Comparison of ENCODE assay signal across 35 mouse cellular contexts in the genomic region with DNA sequence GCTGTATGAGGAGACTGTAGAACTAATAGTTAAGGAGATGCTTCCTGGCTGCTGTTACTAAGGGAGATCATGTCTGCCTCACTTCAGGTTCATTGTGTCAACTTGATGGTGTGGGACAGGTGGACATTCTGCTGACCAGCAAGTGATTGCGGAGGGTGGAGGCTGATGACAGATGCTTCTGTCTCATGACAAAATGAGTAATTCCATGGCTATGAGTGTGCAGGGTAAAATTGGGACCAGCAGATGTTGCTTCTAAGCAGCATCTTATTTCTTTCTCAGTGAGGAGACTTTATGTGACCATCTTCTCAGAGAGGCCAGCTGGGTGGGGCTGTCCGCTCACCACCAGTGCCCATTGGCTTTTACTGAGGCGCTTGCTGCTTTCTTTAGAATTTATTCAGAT. TPM values are rescaled to one million over a fixed set of nuclear protein-coding genes. Genes with fewer than 3 reads are reported as not detected.
DNase-seq lines count a peak whose midpoint lies in the region; ATAC-seq and TF ChIP-seq lines count a peak whose summit lies in the region.
"Had no signal": no experiment of that assay in that cellular context is flagged by ENCODE, and none has a peak within 500 bp of the region (broad histone marks: within the 10 kb centered on the region; RNA-seq: fewer than 3 reads in every experiment).

No protein-coding gene starts in this region.

- no peak overlapping the region for H3K4me3 ChIP-seq in heart, embryonic 10.5 days
- no peak overlapping the region for H3K4me3 ChIP-seq in C2C12 (ENCODE audit: insufficient read depth, poor library complexity, severe bottlenecking)
- H3K4me3 ChIP-seq: heart, embryonic 12.5 days; hindbrain, embryonic 13.5 days; neural tube, embryonic 15.5 days; stomach, embryonic 15.5 days had no signal

- DNase-seq in frontal cortex, postnatal 25 days (ENCODE audit: low spot score in 2 of 2) = no peak
- peak; percentile 64 for DNase-seq in heart, adult 11 months
- DNase-seq in heart, embryonic 10.5 days (ENCODE audit: low spot score) = no peak
- peak; percentile 54 for DNase-seq in skeletal muscle tissue, adult 2 months (ENCODE audit: low read depth, low spot score)
- DNase-seq in left cerebral cortex, postnatal 4 days = no peak
- DNase-seq: adrenal gland, postnatal 25 days; cerebellum, adult 18-20 months; cerebellum, postnatal 10 days; heart, adult 18-20 months; heart, postnatal 4 days; kidney, adult 8-10 months; kidney, postnatal 4 days; liver; lung, adult 2 months; lung, postnatal 10 days; midbrain, embryonic 14.5 days; retina, postnatal 1 day; thymus, adult 2 months; thymus, postnatal 4 days had no signal

- H3K27ac ChIP-seq in heart, embryonic 10.5 days = no peak overlapping the region
- H3K27ac ChIP-seq: hindbrain, embryonic 13.5 days; kidney, postnatal 0 days; liver, embryonic 14.5 days; macrophage; neural tube, embryonic 15.5 days; stomach, embryonic 15.5 days had no signal

- no peaks in the 10 kb centered on the region for H3K79me3 ChIP-seq in C2C12 (ENCODE audit: low read depth)

- no peaks in the 10 kb centered on the region for H3K4me1 ChIP-seq in heart, embryonic 10.5 days
- H3K4me1 ChIP-seq: heart, embryonic 12.5 days; hindbrain, embryonic 13.5 days; neural tube, embryonic 15.5 days; stomach, embryonic 15.5 days had no signal

- no peaks in the 10 kb centered on the region for H3K79me2 ChIP-seq in C2C12 (ENCODE audit: control insufficient read depth, insufficient read depth)

- H3ac ChIP-seq in C2C12 (ENCODE audit: control insufficient read depth, insufficient read length, low read depth) = no peak overlapping the region

- H3K27me3 ChIP-seq in heart, embryonic 10.5 days (ENCODE audit: insufficient read depth, poor library complexity, severe bottlenecking) = no peaks in the 10 kb centered on the region
- no peaks in the 10 kb centered on the region for H3K27me3 ChIP-seq in C2C12 (ENCODE audit: control insufficient read depth, insufficient read depth, insufficient read length)
- H3K27me3 ChIP-seq: heart, embryonic 12.5 days; hindbrain, embryonic 13.5 days; neural tube, embryonic 15.5 days; stomach, embryonic 15.5 days had no signal

- 85% methylated on average over 3 of the region's 3 CpGs for WGBS in heart, embryonic 10.5 days

- peaks cover 26% of the 10 kb centered on the region for H3K36me3 ChIP-seq in heart, embryonic 10.5 days
- H3K36me3 ChIP-seq in C2C12 (ENCODE audit: control insufficient read depth, insufficient read depth) = peaks cover 27% of the 10 kb centered on the region
- H3K36me3 ChIP-seq: stomach, embryonic 15.5 days had no signal

- H3K9me3 ChIP-seq in heart, embryonic 10.5 days = no peaks in the 10 kb centered on the region
- H3K9me3 ChIP-seq: heart, embryonic 12.5 days; hindbrain, embryonic 13.5 days; neural tube, embryonic 15.5 days; stomach, embryonic 15.5 days had no signal

- intact Hi-C loops in left cerebral cortex, postnatal 4 days (cut with DNase I) = no loop called here

- ATAC-seq in frontal cortex, adult (ENCODE audit: low TSS enrichment) = peak; percentile 24; the same call in 1 of the 2 replicates
- ATAC-seq: forebrain, embryonic 14.5 days; intestine, embryonic 16.5 days had no signal

- no peak for TF ChIP-seq CTCF in C2C12 (IDR thresholded peaks at IDR 0.05; ENCODE audit: control insufficient read depth, insufficient read depth, insufficient read length)

TF ChIP-seq in C2C12, 6 proteins besides CTCF, POLR2A, EP300 and RAD21:
- TF ChIP-seq USF1 (IDR thresholded peaks at IDR 0.05; ENCODE audit: low read depth) = peak; percentile 22
- TF ChIP-seq MYOD1 (IDR thresholded peaks at IDR 0.05; ENCODE audit: control insufficient read depth, insufficient read length, low read depth) = peak; percentile 99
- no peak for TF ChIP-seq MYOG (IDR thresholded peaks at IDR 0.05; ENCODE audit: control insufficient read depth, extremely low read depth, insufficient read length)

RNA-seq across cellular contexts. Expression of gene Tal2, which starts 19.8 kb away (rescaled TPM):
- polyA plus RNA-seq in heart, embryonic 10.5 days (2016; fragmentation: Nextera tagmentation; extraction: Ambion mirVana) = 0.27 and 0.31 TPM in 2 replicates
- polyA plus RNA-seq in C2C12 (2012; fragmentation: generic; extraction: Trizol) = 0.04 TPM
- under 1 TPM; 0.12 to 0.30 TPM for total RNA-seq in left cerebral cortex, postnatal 4 days (2021)
- total RNA-seq: adrenal gland, adult 18-20 months; adrenal gland, postnatal 25 days; common myeloid progenitor, adult 5-6 weeks; monocyte, adult 5-6 weeks had no signal
- polyA plus RNA-seq: heart, postnatal 0 days; intestine, embryonic 16.5 days; liver, embryonic 14.5 days; small intestine, adult 2 months had no signal

RNA-seq across cellular contexts. Expression of gene Fktn, which starts 45.9 kb away (rescaled TPM):
- polyA plus RNA-seq in heart, embryonic 10.5 days (2016; fragmentation: Nextera tagmentation; extraction: Ambion mirVana) = 14.5 and 20.7 TPM in 2 replicates
- 3.3 TPM for polyA plus RNA-seq in C2C12 (2012; fragmentation: generic; extraction: Trizol)
- 10 to 100 TPM; 19.4 to 19.9 TPM for total RNA-seq in left cerebral cortex, postnatal 4 days (2021)

Comparison
In these comparisons a context has a peak if more than half of its experiments do, and no peak if none do; other contexts are left out.
1. DNase-seq: peak in heart, adult 11 months (single experiment) and skeletal muscle tissue, adult 2 months (single experiment); none in frontal cortex, postnatal 25 days (0 of 2), heart, embryonic 10.5 days (single experiment) and left cerebral cortex, postnatal 4 days (single experiment).